Mouse (Mus musculus): ENCODE measurements around the gene Spn. TPM values are rescaled to one million over a fixed set of nuclear protein-coding genes. Genes with fewer than 3 reads are reported as not detected.

Gene Spn
- total RNA-seq, 2 experiments from 2014 or later, result 0.18 to 0.23 TPM

DNA sequence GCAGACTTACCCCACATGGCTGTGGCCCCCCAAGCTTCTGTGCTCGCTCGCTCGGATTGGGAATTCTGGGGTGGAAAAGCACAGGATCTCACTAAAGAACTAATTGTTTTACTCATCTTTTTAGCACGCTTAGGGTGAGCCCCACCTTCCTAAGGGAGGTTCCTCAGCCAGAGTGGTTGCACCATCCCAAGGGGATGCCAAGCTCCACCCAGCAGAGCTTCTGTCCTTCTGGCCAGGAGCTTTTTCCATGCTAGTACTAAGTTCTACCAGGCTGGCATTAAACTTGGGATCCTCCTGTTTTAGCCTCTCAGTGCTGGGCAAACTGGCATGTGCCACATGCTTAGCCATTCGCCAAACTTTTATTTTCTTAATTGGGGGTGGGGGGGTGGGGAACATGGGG lies 24.9 kb upstream of the Spn start:
- Histone ChIP-seq H3K27ac (no peak overlapping the region), H3K4me3 (no peak overlapping the region)
- intact Hi-C loops (cut with DNase I), result loop anchor here (10.0 kb wide), 1 partner anchor 558 kb away; no protein-coding TSS in a partner anchor
- no peak for TF ChIP-seq CTCF (IDR thresholded peaks at IDR 0.05)
- DNase-seq (ENCODE audit: extremely low spot score in 1 of 2, low spot score in 2 of 2), result no peak

DNA sequence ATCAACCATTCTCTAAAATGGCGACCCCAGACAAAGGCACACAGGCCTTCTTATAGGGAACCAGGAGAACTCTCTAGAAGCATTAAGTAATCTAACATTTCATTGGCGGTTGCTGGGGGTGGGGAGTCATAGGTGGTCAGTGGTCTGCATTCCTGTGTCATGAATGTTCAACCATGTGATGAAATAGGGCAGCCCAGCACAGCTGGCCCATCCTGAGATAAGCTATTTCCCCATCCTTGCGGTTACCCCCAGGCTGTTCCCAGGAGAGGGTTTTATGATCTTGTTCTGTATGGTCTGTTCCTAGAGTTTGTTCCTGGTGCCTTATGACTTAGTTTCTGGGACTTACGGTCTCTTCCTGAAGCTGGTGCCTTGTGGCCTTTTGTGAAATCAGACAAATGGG lies 19.9 kb upstream of the Spn start:
- no peak overlapping the region for H3K27ac ChIP-seq
- TF ChIP-seq CTCF (IDR thresholded peaks at IDR 0.05), result no peak
- no peak overlapping the region for H3K4me3 ChIP-seq
- no peak for DNase-seq (ENCODE audit: extremely low spot score in 1 of 2, low spot score in 2 of 2)
- intact Hi-C loops (cut with DNase I), result no loop called here

DNA sequence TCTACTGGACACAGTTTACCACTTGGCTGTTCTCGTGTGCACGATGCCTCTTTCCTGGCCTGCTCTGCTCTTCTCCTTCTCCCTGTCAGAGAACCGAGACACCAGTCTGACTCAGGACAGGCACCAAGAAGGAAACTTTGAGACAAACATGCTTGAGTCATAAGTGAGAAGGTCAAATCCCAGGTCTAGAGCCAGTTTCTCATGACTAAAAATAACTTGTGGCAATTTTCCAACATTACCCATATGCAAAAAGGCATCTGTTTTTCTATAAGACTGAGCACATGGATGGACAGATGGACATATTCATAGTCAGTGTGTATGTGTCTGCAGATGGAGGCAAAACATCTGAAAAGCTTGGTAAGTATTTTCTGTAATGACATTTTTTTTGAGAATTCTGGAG lies 15.9 kb upstream of the Spn start:
- no peak for TF ChIP-seq CTCF (IDR thresholded peaks at IDR 0.05)
- intact Hi-C loops (cut with DNase I), result no loop called here
- no peak overlapping the region for H3K27ac ChIP-seq
- no peak for DNase-seq (ENCODE audit: extremely low spot score in 1 of 2, low spot score in 2 of 2)
- no peak overlapping the region for H3K4me3 ChIP-seq

DNA sequence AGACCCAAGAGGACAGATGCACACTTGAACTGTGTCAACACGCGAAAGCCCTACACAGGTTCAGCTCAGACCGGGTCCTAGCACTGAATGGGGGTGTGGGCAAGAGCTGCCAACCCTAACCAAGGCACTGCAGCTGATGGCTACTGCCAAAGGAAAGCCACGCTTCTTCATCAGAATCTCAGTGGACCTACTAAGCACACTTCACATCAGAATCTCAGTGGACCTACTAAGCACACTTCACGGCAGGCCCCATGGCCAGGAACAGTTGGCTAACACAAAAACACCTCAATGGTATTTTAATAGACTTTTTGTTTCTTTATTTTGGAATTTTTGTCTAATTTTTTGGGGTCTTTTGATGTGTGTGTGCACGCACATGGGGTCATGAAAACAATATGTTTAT lies 14.8 kb upstream of the Spn start:
- DNase-seq (ENCODE audit: extremely low spot score in 1 of 2, low spot score in 2 of 2), result no peak
- no peak for TF ChIP-seq CTCF (IDR thresholded peaks at IDR 0.05)
- intact Hi-C loops (cut with DNase I), result no loop called here

DNA sequence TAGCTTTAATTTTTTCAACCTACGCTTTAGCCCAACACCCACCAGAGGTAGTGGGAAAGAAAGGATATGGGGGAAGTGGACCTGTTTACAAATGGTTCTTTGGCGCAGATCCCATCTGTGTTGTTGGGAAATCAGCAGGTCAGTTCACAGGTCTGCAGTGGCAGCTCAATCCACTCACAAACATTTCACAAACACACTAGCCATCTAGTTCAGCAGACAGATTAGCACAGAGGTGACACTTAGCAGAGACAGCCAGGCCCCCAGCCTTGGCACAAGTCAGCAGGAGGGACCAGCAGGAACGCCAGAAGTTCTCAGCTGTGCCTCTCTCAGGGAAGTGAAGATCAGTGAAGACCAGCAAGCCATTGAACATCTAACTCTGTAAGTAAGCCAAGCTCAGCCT lies 10.3 kb upstream of the Spn start:
- TF ChIP-seq CTCF (IDR thresholded peaks at IDR 0.05), result no peak
- Histone ChIP-seq H3K27ac (no peak overlapping the region), H3K4me3 (no peak overlapping the region)
- DNase-seq (ENCODE audit: extremely low spot score in 1 of 2, low spot score in 2 of 2), result no peak
- intact Hi-C loops (cut with DNase I), result loop anchor here (5.0 kb wide), 1 partner anchor 39 kb away; no protein-coding TSS in a partner anchor

More for the DNA sequence above, 14.8 kb upstream of the Spn start:
- Histone ChIP-seq H3K27ac (no peak overlapping the region), H3K4me3 (no peak overlapping the region)

DNA sequence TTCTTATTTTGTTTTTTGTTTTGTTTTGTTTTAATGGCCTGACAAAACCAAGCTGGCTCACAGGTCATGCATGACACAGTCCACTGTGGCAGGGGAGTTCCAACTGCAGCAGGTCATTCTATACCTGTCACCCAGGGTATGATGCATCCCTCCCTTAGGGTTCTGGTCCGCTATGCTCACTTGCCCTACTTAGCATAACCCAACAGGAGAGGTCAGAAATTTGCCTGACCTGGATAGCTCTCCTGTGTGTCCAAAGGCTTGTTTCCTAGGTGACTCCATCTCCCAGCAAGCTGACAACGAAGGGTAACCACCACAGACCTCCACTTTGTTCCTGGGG lies 8.6 kb upstream of the Spn start:
- intact Hi-C loops (cut with DNase I), result loop anchor here (5.0 kb wide), 1 partner anchor 41 kb away; no protein-coding TSS in a partner anchor
- DNase-seq (ENCODE audit: extremely low spot score in 1 of 2, low spot score in 2 of 2), result no peak
- Histone ChIP-seq H3K27ac (no peak overlapping the region), H3K4me3 (no peak overlapping the region)
- TF ChIP-seq CTCF (IDR thresholded peaks at IDR 0.05), result no peak

DNA sequence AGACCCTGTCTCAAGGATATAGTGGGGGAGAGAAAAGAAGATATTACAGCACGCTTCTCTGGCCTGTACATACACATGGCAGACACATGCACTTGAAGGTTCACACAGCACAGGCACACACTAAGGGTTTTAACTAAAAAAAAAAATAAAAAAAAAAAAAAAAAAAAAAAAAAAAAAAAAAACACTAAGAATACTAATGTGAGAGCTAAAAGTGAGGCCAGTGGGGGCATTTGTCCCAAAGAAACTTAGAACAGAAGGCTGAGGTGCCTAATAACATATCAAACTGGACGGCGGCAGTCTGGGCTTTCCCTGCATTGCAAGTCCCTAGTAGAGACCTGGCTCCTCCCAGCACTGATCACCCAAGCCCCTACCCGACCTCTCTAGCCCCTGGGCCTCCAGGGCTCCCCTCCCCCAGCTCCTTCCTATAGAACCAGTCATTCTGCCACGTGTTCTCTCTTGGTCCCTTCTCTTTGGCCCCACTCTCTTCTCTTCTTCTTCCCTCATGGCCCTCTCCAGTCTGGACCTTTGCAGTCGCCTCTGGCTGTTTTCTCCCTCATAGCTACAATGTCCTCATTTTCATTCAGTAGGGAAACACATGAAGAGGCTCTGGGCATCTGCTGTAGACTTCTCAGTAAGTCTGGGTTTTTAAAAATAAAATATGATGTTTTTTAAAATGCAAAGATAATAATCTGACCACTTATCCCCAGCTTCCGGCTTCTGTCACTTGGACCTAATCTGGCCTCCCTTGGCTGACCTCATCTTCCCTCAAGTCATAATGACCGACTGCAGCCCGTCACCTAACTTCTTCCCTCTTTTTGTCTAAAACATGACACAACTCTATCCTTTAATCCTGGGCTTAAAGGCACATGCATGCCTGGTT lies 8.0 kb upstream of the Spn start:
- Histone ChIP-seq H3K4me3 (no peak overlapping the region), H3K27ac (no peak overlapping the region)
- intact Hi-C loops (cut with DNase I), result loop anchor here (5.0 kb wide), 1 partner anchor 42 kb away; no protein-coding TSS in a partner anchor
- no peak for TF ChIP-seq CTCF (IDR thresholded peaks at IDR 0.05)
- DNase-seq (ENCODE audit: extremely low spot score in 1 of 2, low spot score in 2 of 2), result no peak

DNA sequence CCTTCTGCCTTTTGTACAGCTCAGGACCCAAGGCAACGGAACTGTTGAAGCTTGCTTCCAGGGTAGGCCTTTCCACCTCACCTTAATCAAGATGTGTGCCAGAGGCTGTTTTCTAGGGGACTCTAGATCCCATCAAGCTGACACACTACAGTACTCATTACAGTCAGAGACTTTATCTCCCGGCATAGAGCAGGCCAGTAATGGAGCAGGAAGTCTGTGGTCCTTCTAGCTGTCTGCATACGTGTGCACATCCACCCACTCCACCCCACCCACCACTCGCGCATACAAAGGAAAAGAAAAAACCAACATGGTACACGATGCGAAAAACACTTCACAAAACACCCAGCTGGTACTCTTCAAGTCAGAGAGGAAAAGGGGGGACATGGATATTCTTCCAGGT lies 6.8 kb upstream of the Spn start:
- Histone ChIP-seq H3K27ac (no peak overlapping the region), H3K4me3 (no peak overlapping the region)
- intact Hi-C loops (cut with DNase I), result no loop called here
- DNase-seq (ENCODE audit: extremely low spot score in 1 of 2, low spot score in 2 of 2), result no peak
- no peak for TF ChIP-seq CTCF (IDR thresholded peaks at IDR 0.05)

DNA sequence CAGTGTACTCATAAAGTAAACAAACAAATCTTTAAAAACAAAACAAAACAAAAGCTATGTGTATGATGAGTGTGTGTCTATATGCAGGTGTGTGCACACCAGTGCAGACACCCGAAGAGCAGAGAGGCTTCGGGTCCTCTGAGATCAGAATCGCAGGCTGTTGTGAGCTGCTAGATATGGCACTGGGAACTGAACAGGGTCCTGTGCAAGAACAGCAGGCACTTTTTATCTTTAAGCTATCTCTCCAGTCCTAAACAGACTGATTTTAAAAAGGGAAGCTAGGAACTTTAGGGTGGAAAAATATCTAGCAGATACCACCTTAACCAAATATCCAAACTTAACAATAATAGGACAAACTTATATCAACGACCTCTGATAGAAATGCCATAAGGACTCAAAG lies 5.0 kb upstream of the Spn start:
- no peak overlapping the region for H3K4me3 ChIP-seq
- DNase-seq (ENCODE audit: extremely low spot score in 1 of 2, low spot score in 2 of 2), result no peak
- intact Hi-C loops (cut with DNase I), result no loop called here
- no peak overlapping the region for H3K27ac ChIP-seq
- TF ChIP-seq CTCF (IDR thresholded peaks at IDR 0.05), result no peak

DNA sequence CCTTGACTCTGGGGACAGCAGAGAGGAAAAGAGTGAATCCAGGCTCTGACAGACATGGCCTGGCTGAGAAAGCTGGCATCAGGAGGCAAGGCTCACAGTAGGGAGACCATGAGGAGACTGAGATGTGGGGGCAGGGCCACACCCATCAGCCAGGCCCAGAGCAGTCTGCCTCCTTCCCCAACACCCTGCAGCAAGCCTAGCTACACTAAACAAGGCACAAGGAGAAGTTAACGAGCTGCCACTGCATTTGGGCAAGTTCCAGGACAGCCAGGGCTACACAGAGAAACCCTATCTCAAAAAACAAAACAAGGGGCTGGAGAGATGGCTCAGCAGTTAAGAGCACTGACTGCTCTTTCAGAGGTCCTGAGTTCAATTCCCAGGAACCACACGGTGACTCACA lies 4.6 kb upstream of the Spn start:
- H3K4me3 ChIP-seq, result no peak overlapping the region
- TF ChIP-seq CTCF (IDR thresholded peaks at IDR 0.05), result no peak
- H3K27ac ChIP-seq, result no peak overlapping the region
- intact Hi-C loops (cut with DNase I), result no loop called here
- no peak for DNase-seq (ENCODE audit: extremely low spot score in 1 of 2, low spot score in 2 of 2)

DNA sequence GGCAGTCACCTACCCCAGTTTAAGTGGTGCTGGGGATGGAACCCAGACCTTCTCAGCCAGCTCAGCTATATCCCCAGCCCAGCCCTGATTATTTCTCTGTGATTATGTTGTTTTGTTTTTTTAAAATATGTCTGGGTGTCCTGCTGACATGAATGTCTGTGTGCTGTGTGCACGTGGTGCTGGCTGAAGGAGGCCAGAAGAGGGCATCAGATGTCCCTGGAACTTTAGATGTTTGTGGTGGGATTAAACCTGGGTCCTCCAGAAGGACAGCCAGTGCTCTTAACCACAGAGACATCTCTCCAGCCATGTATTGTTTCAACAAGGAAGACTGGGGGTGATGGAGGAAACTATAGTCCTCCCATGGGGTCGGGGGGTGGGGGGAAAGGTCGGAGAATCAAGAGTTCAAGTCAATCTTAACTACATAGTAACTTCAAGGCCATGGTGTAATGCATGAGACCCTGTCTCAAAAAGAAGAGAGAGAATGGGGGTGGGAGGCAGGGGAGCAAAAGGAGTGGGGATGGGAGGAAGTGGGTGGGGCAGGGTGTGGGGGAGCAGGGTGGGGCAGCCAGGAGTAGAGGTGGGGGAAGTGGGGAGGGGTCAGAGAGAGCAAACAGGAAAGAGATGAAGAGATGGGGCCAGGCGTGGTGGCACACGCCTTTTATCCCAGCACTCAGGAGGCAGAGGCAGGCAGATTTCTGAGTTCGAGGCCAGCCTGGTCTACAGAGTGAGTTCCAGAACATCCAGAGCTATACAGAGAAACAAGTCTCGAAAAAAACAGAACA lies 3.2 kb upstream of the Spn start:
- no peak overlapping the region for H3K27ac ChIP-seq
- intact Hi-C loops (cut with DNase I), result no loop called here
- no peak; the same call in 1 of the 2 replicates for TF ChIP-seq CTCF (IDR thresholded peaks at IDR 0.05)
- no peak for DNase-seq (ENCODE audit: extremely low spot score in 1 of 2, low spot score in 2 of 2)
- H3K4me3 ChIP-seq, result no peak overlapping the region

DNA sequence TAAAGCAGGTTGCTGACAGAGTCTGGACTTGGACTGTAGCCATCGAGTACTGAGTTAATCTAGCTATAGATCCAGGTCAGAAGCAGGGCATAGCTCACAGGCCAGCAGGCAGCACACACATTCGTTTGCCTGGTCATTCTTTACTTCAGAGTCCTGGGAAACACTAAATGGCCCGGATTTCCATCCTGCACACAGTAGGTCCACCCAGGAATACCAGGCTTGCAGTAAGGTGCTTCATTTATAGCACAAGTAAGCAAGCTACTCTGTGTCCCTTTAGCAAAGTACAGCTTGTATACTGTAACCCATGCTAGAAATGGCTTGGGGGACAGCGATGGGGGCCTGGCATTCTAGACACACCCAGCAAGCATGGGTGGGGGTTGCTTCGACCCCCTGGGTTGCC lies 1.9 kb upstream of the Spn start:
- intact Hi-C loops (cut with DNase I), result no loop called here
- DNase-seq (ENCODE audit: extremely low spot score in 1 of 2, low spot score in 2 of 2), result no peak
- Histone ChIP-seq H3K4me3 (no peak overlapping the region), H3K27ac (no peak overlapping the region)
- TF ChIP-seq CTCF (IDR thresholded peaks at IDR 0.05), result no peak
